Mouse (Mus musculus): ENCODE results near the gene Arl4d.
"Not testable (repeated sequence)": the region's sequence is repeated elsewhere in the genome, so short reads cannot be mapped to it uniquely, and the experiment has no call there.

Arl4d gene

GRCm38 (mm10) chr11:101645411-101646282 lies 19.7 kb upstream of the Arl4d start:
- CTCF ChIA-PET: not testable (repeated sequence)

- CTCF ChIA-PET: interaction anchor here (0.5 kb wide), 1 partner anchor 79 kb away, joined by 4 read pairs; no protein-coding TSS in a partner anchor
Observed at GRCm38 (mm10) chr11:101646283-101646794, 19.0 kb upstream of the Arl4d start.

DNA sequence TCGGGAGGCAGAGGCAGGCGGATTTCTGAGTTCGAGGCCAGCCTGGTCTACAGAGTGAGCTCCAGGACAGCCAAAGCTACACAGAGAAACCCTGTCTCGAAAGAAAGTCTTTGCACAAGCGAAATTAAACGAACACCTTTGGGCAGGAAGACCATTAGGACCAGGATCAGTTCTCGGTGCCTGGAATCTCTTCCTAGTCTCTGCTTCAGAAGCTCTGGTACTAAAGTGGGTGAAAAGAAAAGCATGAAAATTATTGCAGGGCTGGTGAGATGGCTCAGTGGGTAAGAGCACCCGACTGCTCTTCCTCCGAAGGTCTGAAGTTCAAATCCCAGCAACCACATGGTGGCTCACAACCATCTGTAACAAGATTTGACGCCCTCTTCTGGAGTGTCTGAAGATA lies 18.2 kb upstream of the Arl4d start:
- CTCF ChIA-PET: interaction anchor here (0.6 to 2.1 kb wide), 2 partner anchors 11 to 790 kb away, joined by 5 to 6 read pairs; no protein-coding TSS in a partner anchor

- CTCF ChIA-PET: no interaction called here
Observed at GRCm38 (mm10) chr11:101656356-101656755, 9.0 kb upstream of the Arl4d start.

DNA sequence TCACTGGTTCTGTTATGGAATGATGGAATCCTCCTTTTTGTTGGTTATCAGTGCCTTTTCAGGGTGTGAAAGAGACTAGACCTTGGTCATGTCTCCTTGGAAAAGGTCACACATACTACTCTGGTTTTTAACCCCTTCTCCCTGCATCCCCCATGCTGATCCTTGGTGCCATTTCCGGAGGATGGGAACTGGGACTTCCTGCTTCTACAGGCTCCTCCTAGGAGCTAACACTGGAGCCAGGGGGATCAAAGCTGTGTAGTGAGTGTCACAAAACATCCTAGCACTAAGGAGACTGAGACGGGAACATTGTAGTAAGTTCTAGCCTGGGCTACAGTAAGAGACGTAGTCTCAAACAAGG lies 7.8 kb upstream of the Arl4d start:
- CTCF ChIA-PET: interaction anchor here (0.6 to 1.7 kb wide), 3 partner anchors 10 to 29 kb away, joined by 4 to 6 read pairs (median 6); no protein-coding TSS in a partner anchor

GRCm38 (mm10) chr11:101657886-101658750 lies 7.2 kb upstream of the Arl4d start:
- CTCF ChIA-PET: interaction anchor here (0.5 to 1.7 kb wide), 6 partner anchors 10 to 1308 kb away, joined by 3 to 29 read pairs (median 6); partner anchors contain the start of gene Dhx8

- CTCF ChIA-PET: interaction anchor here (0.5 to 1.7 kb wide), 5 partner anchors 11 to 1309 kb away, joined by 3 to 29 read pairs (median 6); partner anchors contain the start of gene Dhx8
Observed at GRCm38 (mm10) chr11:101658751-101659558, 6.4 kb upstream of the Arl4d start.

DNA sequence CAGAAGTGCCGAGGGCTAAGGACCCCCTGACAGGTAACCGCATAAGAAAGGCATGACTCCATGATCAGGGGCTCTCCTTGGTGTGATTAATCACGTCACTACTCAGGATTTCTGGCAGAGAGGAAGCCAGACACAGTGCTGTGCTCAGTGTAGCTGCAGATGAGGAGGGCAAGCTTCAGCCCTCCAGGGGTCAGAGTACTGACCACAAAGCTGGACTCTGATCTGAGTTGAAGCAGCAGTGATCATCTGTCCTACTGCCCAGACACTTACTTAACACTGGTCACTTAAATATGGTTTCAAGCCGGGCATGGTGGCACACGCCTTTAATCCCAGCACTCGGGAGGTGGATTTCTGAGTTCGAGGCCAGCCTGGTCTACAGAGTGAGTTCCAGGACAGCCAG lies 4.2 kb upstream of the Arl4d start:
- CTCF ChIA-PET: no interaction called here

GRCm38 (mm10) chr11:101661786-101662185 lies 3.6 kb upstream of the Arl4d start:
- CTCF ChIA-PET: no interaction called here

DNA sequence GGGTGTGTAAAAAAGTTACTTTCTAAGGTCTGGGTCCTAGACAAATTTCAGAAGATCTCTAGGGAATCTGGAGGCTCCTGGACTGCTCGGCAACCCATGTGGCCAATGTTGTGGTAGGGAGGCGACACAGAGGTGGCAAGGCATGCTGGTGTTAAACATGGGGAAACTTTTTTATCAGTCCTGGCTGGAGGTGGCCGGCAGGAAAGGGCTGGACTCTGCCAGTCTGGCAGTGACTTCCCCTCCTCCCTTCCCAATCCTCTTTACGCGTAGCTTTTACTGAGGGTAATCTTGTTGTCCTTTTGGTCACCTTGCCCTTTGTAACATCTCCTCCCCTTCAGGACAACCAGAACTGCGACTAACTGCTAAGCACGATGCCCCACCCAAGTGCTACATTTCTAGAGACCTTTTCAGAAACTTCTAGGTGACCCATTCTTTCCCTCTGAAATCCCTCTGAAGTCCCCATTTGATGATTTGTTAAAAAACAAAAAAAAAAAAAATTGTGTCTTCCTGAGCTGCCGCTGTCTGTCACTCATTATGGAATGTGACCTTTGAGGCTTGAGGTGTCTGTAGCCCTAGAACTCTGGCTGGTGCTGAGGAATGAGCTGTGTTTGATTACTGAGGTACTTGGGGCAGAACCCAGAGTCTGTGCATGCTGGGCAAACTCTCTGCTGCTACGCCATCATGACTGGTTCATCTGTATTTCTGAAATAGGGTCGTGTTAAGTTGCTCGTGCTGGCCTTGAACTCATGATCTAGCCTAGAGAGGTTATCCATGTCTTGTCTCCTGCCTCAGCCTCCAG lies 1.9 kb upstream of the Arl4d start:
- CTCF ChIA-PET: no interaction called here

GRCm38 (mm10) chr11:101665636-101665992 lies 273 bp downstream of the Arl4d start:
- CTCF ChIA-PET: interaction anchor here (0.6 to 0.7 kb wide), 2 partner anchors 12 to 13 kb away, joined by 3 read pairs; no protein-coding TSS in a partner anchor

DNA sequence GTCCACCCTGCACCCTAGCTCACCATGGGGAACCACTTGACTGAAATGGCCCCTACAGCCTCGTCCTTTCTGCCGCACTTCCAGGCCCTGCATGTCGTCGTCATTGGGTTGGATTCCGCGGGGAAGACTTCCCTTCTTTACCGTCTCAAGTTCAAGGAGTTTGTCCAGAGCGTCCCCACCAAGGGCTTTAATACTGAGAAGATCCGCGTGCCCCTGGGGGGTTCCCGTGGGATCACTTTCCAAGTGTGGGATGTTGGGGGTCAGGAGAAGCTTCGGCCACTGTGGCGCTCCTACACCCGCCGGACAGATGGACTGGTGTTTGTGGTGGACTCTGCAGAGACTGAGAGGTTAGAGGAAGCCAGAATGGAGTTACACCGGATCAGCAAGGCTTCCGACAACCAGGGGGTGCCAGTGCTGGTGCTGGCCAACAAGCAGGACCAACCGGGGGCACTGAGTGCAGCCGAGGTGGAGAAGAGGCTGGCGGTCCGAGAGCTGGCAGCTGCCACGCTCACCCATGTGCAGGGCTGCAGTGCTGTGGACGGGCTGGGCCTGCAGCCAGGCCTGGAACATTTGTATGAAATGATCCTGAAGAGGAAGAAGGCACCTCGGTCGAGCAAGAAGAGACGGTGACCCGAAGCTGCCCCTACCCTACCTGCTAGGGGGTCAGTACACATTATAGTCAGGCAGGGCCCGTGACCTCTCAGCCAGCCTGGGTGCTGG lies 1.4 kb downstream of the Arl4d start:
- CTCF ChIA-PET: no interaction called here

GRCm38 (mm10) chr11:101667871-101668532 lies 2.7 kb downstream of the Arl4d start:
- CTCF ChIA-PET: no interaction called here

GRCm38 (mm10) chr11:101668546-101669261 lies 3.4 kb downstream of the Arl4d start:
- CTCF ChIA-PET: no interaction called here

GRCm38 (mm10) chr11:101670334-101670733 lies 5.0 kb downstream of the Arl4d start:
- CTCF ChIA-PET: no interaction called here

DNA sequence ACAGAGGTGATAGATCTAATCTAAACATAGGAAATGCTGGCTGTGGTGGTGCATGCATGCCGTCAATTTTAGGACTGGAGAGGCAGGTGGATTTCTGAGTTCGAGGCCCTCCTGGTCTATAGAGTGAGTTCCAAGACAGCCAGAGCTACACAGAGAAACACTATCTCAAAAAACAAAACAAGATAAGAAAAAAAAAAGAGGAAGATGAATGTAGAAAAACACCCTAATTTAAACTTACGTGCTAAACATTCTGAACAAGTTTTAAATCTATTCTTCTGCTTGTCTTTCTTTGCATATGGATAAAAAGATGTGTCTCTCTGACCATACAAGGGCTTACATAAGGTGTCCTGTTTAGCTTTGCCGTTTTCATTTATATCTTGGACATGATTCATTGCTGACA lies 5.9 kb downstream of the Arl4d start:
- CTCF ChIA-PET: no interaction called here

DNA sequence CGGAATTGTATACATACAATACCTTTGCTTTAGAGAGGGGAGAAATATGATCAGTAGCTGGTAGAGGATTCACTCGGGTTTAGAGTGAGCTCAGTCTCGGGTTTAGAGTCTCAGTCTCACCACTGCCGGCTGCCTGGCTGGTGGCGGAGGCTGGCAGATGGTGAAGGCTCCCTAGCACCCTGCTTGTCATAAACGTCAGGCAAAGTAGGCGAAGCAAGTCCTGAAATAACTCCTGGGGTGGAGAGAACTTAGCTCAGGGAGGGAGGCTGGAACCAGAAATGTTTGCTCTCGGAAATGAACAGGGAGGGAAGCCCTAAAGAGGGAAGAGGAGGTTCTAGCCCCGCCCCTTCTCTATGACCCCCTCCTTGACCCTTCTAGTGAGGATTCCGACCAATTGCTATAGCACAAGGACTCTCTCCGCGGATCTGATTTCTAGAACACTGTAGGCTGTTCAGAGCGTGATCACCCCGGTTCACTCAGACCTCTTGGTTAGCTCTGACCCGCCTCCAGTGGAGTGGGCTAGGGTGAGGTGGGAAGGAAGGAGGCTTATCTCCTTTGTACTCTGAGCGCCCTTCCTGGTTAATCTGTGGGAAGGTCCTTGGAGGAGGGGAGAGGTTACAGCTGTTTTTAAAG lies 7.8 kb downstream of the Arl4d start:
- CTCF ChIA-PET: no interaction called here

DNA sequence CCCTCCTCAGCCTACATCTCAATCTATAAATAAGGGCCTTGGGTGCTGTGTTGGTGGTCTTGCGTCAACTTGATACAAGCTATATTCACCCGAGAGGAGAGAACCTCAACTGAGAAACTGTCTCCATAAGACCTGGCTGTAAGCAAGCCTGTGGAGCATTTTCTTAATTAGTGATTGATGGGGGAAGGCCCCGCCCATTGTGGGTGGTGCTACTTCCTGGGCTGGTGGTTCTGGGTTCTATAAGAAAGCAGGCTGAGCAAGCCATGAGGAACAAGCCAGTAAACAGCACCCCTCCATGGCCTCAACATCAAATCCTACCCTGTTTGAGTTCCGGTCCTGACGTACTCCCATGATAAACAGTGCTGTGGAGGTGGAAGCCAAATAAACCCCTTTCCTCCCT lies 8.8 kb downstream of the Arl4d start:
- CTCF ChIA-PET: no interaction called here

Measured in spleen, embryonic (tissue).